Mouse (Mus musculus) C2C12 (cell line): ENCODE results near the gene Gm9922.

Source experiments
- CEBPB ChIP-seq: IDR thresholded peaks from one replicate; pipeline ENCODE4 v1.6.1; 2011; ENCODE audit warnings: low read depth, mild to moderate bottlenecking, control low read depth, moderate library complexity
- CTCF ChIP-seq: IDR thresholded peaks from one replicate; pipeline ENCODE4 v1.5.1; 2011; ENCODE audit not compliant: control insufficient read depth, insufficient read depth, insufficient read length
- MYOD1 ChIP-seq: IDR thresholded peaks from one replicate; pipeline ENCODE4 v1.6.1; 2011; ENCODE audit warnings: low read depth; ENCODE audit not compliant: control insufficient read depth, insufficient read length
- USF1 ChIP-seq: IDR thresholded peaks from one replicate; pipeline ENCODE4 v1.6.1; 2011; ENCODE audit warnings: low read depth, mild to moderate bottlenecking, control low read depth, moderate library complexity

- TF ChIP-seq CTCF, result no peak
- TF ChIP-seq CEBPB, result no peak
- no peak for TF ChIP-seq USF1
- no peak for TF ChIP-seq MYOD1
Observed at GRCm38 (mm10) chr14:101755425-101755824, 25.8 kb upstream of the Gm9922 start.
